Mouse (Mus musculus) small intestine, adult 2 months (tissue): Measurements from ENCODE around the gene Med24.

Source experiments
- CTCF ChIP-seq: fragments of 200-500 bp; IDR thresholded peaks from 2 replicates; pipeline ENCODE4 v1.5.1; 2012; ENCODE audit warnings: low read depth, mild to moderate bottlenecking, control low read depth, inconsistent platforms, low read length, moderate library complexity, mixed read lengths; ENCODE audit not compliant: insufficient replicate concordance, insufficient read length; ENCODE audit errors: extremely low read depth
- POLR2A ChIP-seq: fragments of 200-500 bp; IDR thresholded peaks from 2 replicates; pipeline ENCODE4 v1.6.1; 2012; ENCODE audit warnings: low read depth, mild to moderate bottlenecking, control low read depth, inconsistent platforms, low read length, moderate library complexity

- TF ChIP-seq CTCF (peak; percentile 21; the same call in 1 of the 2 replicates), POLR2A (no peak)
These were observed 20.1 kb downstream of the Med24 start for GRCm38 (mm10) chr11:98709001-98709741.
